Mouse (Mus musculus) left cerebral cortex, adult 11 months (tissue): ENCODE data around the gene Bicdl2.
A peak's percentile ranks its signal among the peaks of the same experiment; 100 is the strongest.

Experiments used
- DNase-seq: peaks from one replicate; pipeline ENCODE4 v3.0.0; 2022; ENCODE audit warnings: low spot score

The Bicdl2 gene

GRCm38 (mm10) chr17:23674271-23674952, 14.1 kb downstream of the Bicdl2 start:
- DNase-seq: no peak

- no peak for DNase-seq
Observed at GRCm38 (mm10) chr17:23675127-23675526, 14.8 kb downstream of the Bicdl2 start.

- no peak for DNase-seq
Observed at GRCm38 (mm10) chr17:23675564-23676281, 15.4 kb downstream of the Bicdl2 start.

- DNase-seq: no peak
Observed at GRCm38 (mm10) chr17:23676473-23677031, 16.2 kb downstream of the Bicdl2 start.

- no peak for DNase-seq
Observed at GRCm38 (mm10) chr17:23677236-23677679, 17.0 kb downstream of the Bicdl2 start, which contains the start of gene Tnfrsf12a. Tnfrsf12a (minus strand) TSS chr17:23677468.

GRCm38 (mm10) chr17:23679127-23679835, 19.0 kb downstream of the Bicdl2 start, which contains the start of gene Cldn6:
Cldn6 (plus strand) TSS chr17:23679249.
- DNase-seq: no peak

- DNase-seq: no peak
Observed at GRCm38 (mm10) chr17:23680336-23680735, 20.0 kb downstream of the Bicdl2 start.

- no peak for DNase-seq
Observed at GRCm38 (mm10) chr17:23681086-23681485, 20.8 kb downstream of the Bicdl2 start.

GRCm38 (mm10) chr17:23682092-23682491, 21.8 kb downstream of the Bicdl2 start:
- DNase-seq: no peak

- no peak for DNase-seq
Observed at GRCm38 (mm10) chr17:23682530-23682929, 22.2 kb downstream of the Bicdl2 start.

- no peak for DNase-seq
Observed at GRCm38 (mm10) chr17:23683226-23683625, 22.9 kb downstream of the Bicdl2 start.

- DNase-seq: no peak
Observed at GRCm38 (mm10) chr17:23683856-23684672, 23.8 kb downstream of the Bicdl2 start, which contains the start of gene Cldn9. Cldn9 (minus strand) TSS chr17:23684026.

GRCm38 (mm10) chr17:23694491-23694890, 34.2 kb downstream of the Bicdl2 start:
- DNase-seq: no peak

GRCm38 (mm10) chr17:23695801-23696200, 35.5 kb downstream of the Bicdl2 start:
- DNase-seq: no peak

GRCm38 (mm10) chr17:23699131-23700077, 39.1 kb downstream of the Bicdl2 start:
- no peak for DNase-seq

GRCm38 (mm10) chr17:23700079-23700478, 39.8 kb downstream of the Bicdl2 start:
- DNase-seq: peak; percentile 89

GRCm38 (mm10) chr17:23703301-23703700, 43.0 kb downstream of the Bicdl2 start:
- DNase-seq: no peak

- no peak for DNase-seq
Observed at GRCm38 (mm10) chr17:23704741-23705140, 44.4 kb downstream of the Bicdl2 start.

- no peak for DNase-seq
Observed at GRCm38 (mm10) chr17:23705525-23706104, 45.3 kb downstream of the Bicdl2 start.

- DNase-seq: peak; percentile 59
Observed at GRCm38 (mm10) chr17:23706212-23706611, 45.9 kb downstream of the Bicdl2 start.
